Mouse (Mus musculus) intestine, postnatal 0 days (tissue): ENCODE data around the gene Cfap54. TPM values are rescaled to one million over a fixed set of nuclear protein-coding genes. Genes with fewer than 3 reads are reported as not detected.

Experiments used
- ATAC-seq: fragments of 200-750 bp; cut with Nextera tagmentation; 2 replicates; pipeline ENCODE4 v1.8.0; 2017; ENCODE audit warnings: mild to moderate bottlenecking, moderate TSS enrichment, moderate library complexity
- H3K27ac ChIP-seq: fragments of 300-500 bp; sonication (generic); 2 replicates; pipeline ENCODE4 v1.5.1; 2014; ENCODE audit warnings: mild to moderate bottlenecking, low read depth, low read length, moderate library complexity
- H3K27me3 ChIP-seq: fragments of 300-500 bp; sonication (generic); replicated peaks from 2 replicates; pipeline ENCODE4 v1.6.1; 2014; ENCODE audit warnings: low read length, mixed read lengths; ENCODE audit not compliant: control insufficient read depth, insufficient read depth
- H3K36me3 ChIP-seq: fragments of 300-500 bp; sonication (generic); 2 replicates; pipeline ENCODE4 v1.6.1; 2014; ENCODE audit warnings: mild to moderate bottlenecking, moderate library complexity; ENCODE audit not compliant: control insufficient read depth, insufficient read depth
- H3K4me1 ChIP-seq: fragments of 300-500 bp; sonication (generic); replicated peaks from 2 replicates; pipeline ENCODE4 v1.6.1; 2014; ENCODE audit warnings: antibody characterized with exemption, low read length, mixed read lengths; ENCODE audit not compliant: control insufficient read depth, insufficient read depth
- H3K4me2 ChIP-seq: fragments of 300-500 bp; sonication (generic); replicated peaks from 2 replicates; pipeline ENCODE4 v1.6.1; 2014; ENCODE audit warnings: low read depth, mild to moderate bottlenecking, moderate library complexity
- H3K4me3 ChIP-seq: fragments of 300-500 bp; sonication (generic); 2 replicates; pipeline ENCODE4 v1.5.1; 2014; ENCODE audit warnings: low read depth, low read length
- H3K9ac ChIP-seq: fragments of 300-500 bp; sonication (generic); 2 replicates; pipeline ENCODE4 v1.6.1; 2014; ENCODE audit warnings: mild to moderate bottlenecking, low read depth, low read length
- H3K9me3 ChIP-seq: fragments of 300-500 bp; sonication (generic); 2 replicates; pipeline ENCODE4 v1.6.1; 2016; ENCODE audit warnings: mixed run types; ENCODE audit not compliant: control insufficient read depth
- CTCF ChIP-seq: sonication (generic); IDR thresholded peaks from 2 replicates; pipeline ENCODE4 v1.5.1; 2016; ENCODE audit warnings: low read depth, mild to moderate bottlenecking, control low read depth, antibody characterized with exemption, moderate library complexity
- WGBS: fragments of 180-500 bp; shearing (Covaris S2); extraction: QIAGEN DNeasy Blood & Tissue Kit; methylation state at CpG from one replicate; pipeline ENCODE4 v1.1.7; 2014; 5-methylcytosine and 5-hydroxymethylcytosine counted together
- polyA plus RNA-seq: library from polyadenylated mRNA; unstranded; fragments of >200 nt; fragmentation: Nextera tagmentation; extraction: Ambion mirVana; gene quantifications from 2 replicates; pipeline ENCODE4 v1.2.1, GENCODE M21; 2015

Cfap54 gene
- polyA plus RNA-seq, 1 experiment from 2014 or later = not detected

- no peak overlapping the region for H3K9ac ChIP-seq
- no peak overlapping the region for H3K4me3 ChIP-seq
- no peaks in the 10 kb centered on the region for H3K36me3 ChIP-seq
- H3K4me2 ChIP-seq = no peak overlapping the region
- WGBS = 75% methylated on average over 6 of the region's 6 CpGs
- no peaks in the 10 kb centered on the region for H3K4me1 ChIP-seq
- TF ChIP-seq CTCF = no peak
- no peak for ATAC-seq
- no peaks in the 10 kb centered on the region for H3K9me3 ChIP-seq
- H3K27ac ChIP-seq = no peak overlapping the region
- H3K27me3 ChIP-seq = no peaks in the 10 kb centered on the region
Observed at GRCm38 (mm10) chr10:92933616-92934015, 147.8 kb downstream of the Cfap54 start.

GRCm38 (mm10) chr10:92932464-92932863, 149.0 kb downstream of the Cfap54 start:
- Histone ChIP-seq H3K4me1 (no peaks in the 10 kb centered on the region), H3K9me3 (no peaks in the 10 kb centered on the region), H3K36me3 (no peaks in the 10 kb centered on the region), H3K9ac (no peak overlapping the region), H3K27me3 (no peaks in the 10 kb centered on the region), H3K27ac (no peak overlapping the region), H3K4me3 (no peak overlapping the region), H3K4me2 (no peak overlapping the region)
- no peak for ATAC-seq
- 84% methylated on average over 12 of the region's 12 CpGs for WGBS
- no peak for TF ChIP-seq CTCF

DNA sequence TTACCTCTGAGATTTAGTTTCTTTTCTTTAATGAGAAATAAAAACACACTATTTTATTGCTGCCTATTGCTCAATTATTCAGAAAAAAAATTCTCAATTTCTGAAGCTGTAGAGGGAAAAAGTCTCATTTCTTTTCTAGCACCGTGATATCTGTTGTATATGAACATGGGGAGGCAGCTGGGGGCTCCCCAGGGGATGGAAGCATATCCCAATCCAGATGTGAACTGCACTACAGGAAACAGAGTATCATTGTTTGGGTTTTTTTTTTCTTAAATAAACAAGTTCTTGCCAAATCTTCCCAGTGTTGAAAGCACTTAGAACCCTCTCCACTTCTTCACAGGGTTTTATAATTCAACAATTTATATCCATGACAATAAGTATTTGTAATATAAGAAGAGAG, 151.4 kb downstream of the Cfap54 start:
- Histone ChIP-seq H3K9ac (no peak overlapping the region), H3K27me3 (no peaks in the 10 kb centered on the region), H3K9me3 (no peaks in the 10 kb centered on the region), H3K4me3 (no peak overlapping the region), H3K4me2 (no peak overlapping the region), H3K4me1 (no peaks in the 10 kb centered on the region), H3K27ac (no peak overlapping the region), H3K36me3 (no peaks in the 10 kb centered on the region)
- no peak for TF ChIP-seq CTCF
- ATAC-seq = no peak
- WGBS = 64% methylated on average over 1 of the region's 1 CpGs

GRCm38 (mm10) chr10:92928256-92928655, 153.2 kb downstream of the Cfap54 start:
- TF ChIP-seq CTCF = no peak
- Histone ChIP-seq H3K27ac (no peak overlapping the region), H3K9me3 (no peaks in the 10 kb centered on the region), H3K4me1 (no peaks in the 10 kb centered on the region), H3K36me3 (no peaks in the 10 kb centered on the region), H3K27me3 (no peaks in the 10 kb centered on the region), H3K4me2 (no peak overlapping the region), H3K4me3 (no peak overlapping the region), H3K9ac (no peak overlapping the region)
- WGBS = 84% methylated on average over 3 of the region's 3 CpGs
- ATAC-seq = no peak

GRCm38 (mm10) chr10:92918551-92918950, 162.9 kb downstream of the Cfap54 start:
- H3K27ac ChIP-seq = no peak overlapping the region
- TF ChIP-seq CTCF = no peak
- H3K36me3 ChIP-seq = no peaks in the 10 kb centered on the region
- H3K4me2 ChIP-seq = no peak overlapping the region
- no peak overlapping the region for H3K4me3 ChIP-seq
- no peaks in the 10 kb centered on the region for H3K9me3 ChIP-seq
- H3K9ac ChIP-seq = no peak overlapping the region
- 78% methylated on average over 1 of the region's 1 CpGs for WGBS
- H3K4me1 ChIP-seq = no peaks in the 10 kb centered on the region
- ATAC-seq = no peak
- no peaks in the 10 kb centered on the region for H3K27me3 ChIP-seq

GRCm38 (mm10) chr10:92907246-92907645, 174.2 kb downstream of the Cfap54 start:
- H3K4me2 ChIP-seq = no peak overlapping the region
- 69% methylated on average over 6 of the region's 6 CpGs for WGBS
- no peak for TF ChIP-seq CTCF

DNA sequence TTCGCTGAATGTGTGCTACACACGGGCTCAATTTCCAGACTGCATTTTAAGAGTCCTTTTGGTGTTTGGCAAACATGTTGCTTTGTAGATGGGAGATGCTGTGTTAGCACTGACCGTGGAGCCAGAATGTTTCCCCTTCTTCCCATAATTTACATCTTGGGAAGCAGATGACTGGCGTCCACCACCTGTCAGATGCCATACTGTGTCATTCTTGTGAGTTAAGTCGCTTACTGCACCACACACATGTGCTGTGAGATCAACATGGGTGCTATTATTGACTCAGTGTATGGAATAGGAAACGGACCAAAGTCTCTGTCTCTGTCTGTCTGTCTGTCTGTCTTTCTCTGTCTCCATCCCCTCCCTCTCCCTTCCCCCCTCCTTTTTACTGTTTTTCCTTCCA, 193.0 kb downstream of the Cfap54 start:
- WGBS = 81% methylated on average over 6 of the region's 6 CpGs
- no peak overlapping the region for H3K4me2 ChIP-seq
- H3K9ac ChIP-seq = no peak overlapping the region
- no peaks in the 10 kb centered on the region for H3K9me3 ChIP-seq
- no peak for ATAC-seq
- H3K4me3 ChIP-seq = no peak overlapping the region
- H3K27me3 ChIP-seq = no peaks in the 10 kb centered on the region
- no peak overlapping the region for H3K27ac ChIP-seq
- H3K4me1 ChIP-seq = no peaks in the 10 kb centered on the region
- no peaks in the 10 kb centered on the region for H3K36me3 ChIP-seq
- TF ChIP-seq CTCF = no peak

More at GRCm38 (mm10) chr10:92907246-92907645, 174.2 kb downstream of the Cfap54 start:
- no peaks in the 10 kb centered on the region for H3K27me3 ChIP-seq
- no peak overlapping the region for H3K9ac ChIP-seq
- ATAC-seq = no peak
- H3K36me3 ChIP-seq = no peaks in the 10 kb centered on the region
- no peak overlapping the region for H3K4me3 ChIP-seq
- H3K27ac ChIP-seq = no peak overlapping the region
- H3K4me1 ChIP-seq = no peaks in the 10 kb centered on the region
- H3K9me3 ChIP-seq = no peaks in the 10 kb centered on the region
